ENCODE assay signal across 23 mouse cellular contexts in the genomic region with DNA sequence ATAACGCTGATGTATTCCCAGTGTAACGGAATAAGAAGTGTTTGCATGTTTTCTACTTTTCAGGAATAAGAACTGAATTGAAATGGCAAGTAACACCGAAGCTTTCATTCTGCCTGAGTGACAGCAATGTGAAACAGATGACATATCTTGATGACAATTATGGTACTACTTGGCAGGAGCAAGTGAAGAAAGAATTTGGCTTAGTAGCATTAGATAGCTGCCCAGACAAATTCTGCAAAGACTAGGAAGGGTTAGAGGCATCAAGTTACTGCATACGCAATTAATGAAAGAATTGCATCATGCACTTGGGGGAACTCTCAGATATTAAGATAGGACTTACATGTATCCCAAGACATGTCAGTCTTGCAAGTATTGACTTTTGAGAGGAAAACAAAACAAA. TPM values are rescaled to one million over a fixed set of nuclear protein-coding genes. Genes with fewer than 3 reads are reported as not detected.
DNase-seq lines count a peak whose midpoint lies in the region; ATAC-seq and TF ChIP-seq lines count a peak whose summit lies in the region.
"Had no signal": no experiment of that assay in that cellular context is flagged by ENCODE, and none has a peak within 500 bp of the region (broad histone marks: within the 10 kb centered on the region; RNA-seq: fewer than 3 reads in every experiment).

No protein-coding gene starts in this region.

- H3K4me1 ChIP-seq in lung, embryonic 15.5 days: 0 out of 2 replicates have a peak, but pooled peaks cover 3% of the 10 kb centered on the region
- H3K4me1 ChIP-seq in MEL (ENCODE audit: control insufficient read depth in 1 of 2, insufficient read depth in 2 of 2, low read length in 2 of 2): peaks cover 3 to 11% of the 10 kb centered on the region in 2 experiments; a peak in 3 of 4 replicates
- H3K4me1 ChIP-seq in embryonic fibroblast, embryonic 13.5 days (ENCODE audit: control insufficient read depth, insufficient read depth, low read length): no peaks in the 10 kb centered on the region
- H3K4me1 ChIP-seq: heart, embryonic 15.5 days; kidney, embryonic 15.5 days; limb, embryonic 10.5 days; midbrain, embryonic 15.5 days had no signal

- H3K9ac ChIP-seq in lung, embryonic 15.5 days: no peak overlapping the region
- no peak overlapping the region for H3K9ac ChIP-seq in MEL (ENCODE audit: control insufficient read depth, low read depth, low read length, poor library complexity, severe bottlenecking)
- H3K9ac ChIP-seq: heart, embryonic 15.5 days; kidney, embryonic 15.5 days; liver, postnatal 0 days; midbrain, embryonic 15.5 days had no signal

- peak; percentile 41 to 66 for TF ChIP-seq EP300 in MEL (IDR thresholded peaks at IDR 0.05; ENCODE audit: low read depth in 1 of 2, low read length in 2 of 2)

- no peak for TF ChIP-seq POLR2A in MEL (IDR thresholded peaks at IDR 0.05; ENCODE audit: control insufficient read depth in 1 of 2, insufficient read depth in 1 of 2, low read depth in 1 of 2, low read length in 2 of 2, poor library complexity in 1 of 2)
- TF ChIP-seq POLR2A in embryonic fibroblast, embryonic 13.5 days (IDR thresholded peaks at IDR 0.05; ENCODE audit: low read depth, low read length): no peak; the same call in 1 of the 2 replicates

- DNase-seq in lung, postnatal 4 days: no peak
- DNase-seq in MEL (ENCODE audit: low read depth, low spot score): peak; percentile 76
- no peak for DNase-seq in urinary bladder, postnatal 4 days (ENCODE audit: low spot score in 2 of 2)
- no peak for DNase-seq in adrenal gland, adult 2 months
- DNase-seq: adrenal gland, postnatal 36 days; cerebellum, adult 18-20 months; cerebellum, postnatal 36 days; gastrocnemius, postnatal 25 days; heart, adult 2 months; heart, postnatal 4 days; kidney, postnatal 4 days; layer of hippocampus, adult 9-11 months; liver, postnatal 0 days; right cerebral cortex, postnatal 25 days had no signal

- no peaks in the 10 kb centered on the region for H3K36me3 ChIP-seq in lung, embryonic 15.5 days
- H3K36me3 ChIP-seq in MEL (ENCODE audit: control insufficient read depth in 1 of 2, insufficient read depth in 2 of 2, low read length in 2 of 2): peaks cover 0 to 15% of the 10 kb centered on the region in 2 experiments; a peak in 2 of 4 replicates
- H3K36me3 ChIP-seq: heart, embryonic 15.5 days; kidney, embryonic 15.5 days; limb, embryonic 10.5 days; midbrain, embryonic 15.5 days had no signal

- WGBS in lung, embryonic 15.5 days: 64% methylated on average over 4 of the region's 4 CpGs

- no peak overlapping the region for H3K4me2 ChIP-seq in lung, embryonic 15.5 days
- H3K4me2 ChIP-seq: heart, embryonic 15.5 days; kidney, embryonic 15.5 days; midbrain, embryonic 15.5 days had no signal

- peak; percentile 55; the same call in 1 of the 2 replicates for ATAC-seq in lung, embryonic 15.5 days (ENCODE audit: borderline replicate concordance, extremely low read depth, low FRiP score, low TSS enrichment)
- no peak for ATAC-seq in CD4-positive, CD25-positive, alpha-beta regulatory T cell, adult 4 months
- ATAC-seq: hindbrain, embryonic 16.5 days; intestine, embryonic 16.5 days; liver, postnatal 0 days; midbrain, embryonic 15.5 days had no signal

- no peaks in the 10 kb centered on the region for H3K27me3 ChIP-seq in lung, embryonic 15.5 days
- H3K27me3 ChIP-seq in MEL (ENCODE audit: control insufficient read depth in 1 of 2, insufficient read depth in 2 of 2, low read length in 2 of 2): no peaks in the 10 kb centered on the region
- H3K27me3 ChIP-seq: heart, embryonic 15.5 days; kidney, embryonic 15.5 days; midbrain, embryonic 15.5 days had no signal

- H3K27ac ChIP-seq in lung, embryonic 15.5 days: no peak overlapping the region
- peak overlapping the region; percentile 67 for H3K27ac ChIP-seq in MEL (ENCODE audit: control insufficient read depth, low read depth, low read length)
- H3K27ac ChIP-seq in embryonic fibroblast, embryonic 13.5 days (ENCODE audit: insufficient read depth, low read length): peak overlapping the region; percentile 81
- H3K27ac ChIP-seq: heart, adult 2 months; heart, embryonic 15.5 days; kidney, embryonic 15.5 days; limb, embryonic 10.5 days; midbrain, embryonic 15.5 days had no signal

- no peak for TF ChIP-seq RAD21 in MEL (IDR thresholded peaks at IDR 0.05; ENCODE audit: low read depth, low read length)

- no peak overlapping the region for H3K4me3 ChIP-seq in lung, embryonic 15.5 days
- no peak overlapping the region for H3K4me3 ChIP-seq in MEL (ENCODE audit: control insufficient read depth in 1 of 2, insufficient read depth in 1 of 2, low read depth in 2 of 2, low read length in 2 of 2)
- H3K4me3 ChIP-seq in embryonic fibroblast, embryonic 13.5 days (ENCODE audit: insufficient read depth, low read length): no peak overlapping the region
- H3K4me3 ChIP-seq: heart, adult 2 months; heart, embryonic 15.5 days; kidney, embryonic 15.5 days; limb, embryonic 10.5 days; midbrain, embryonic 15.5 days had no signal

- no peaks in the 10 kb centered on the region for H3K79me2 ChIP-seq in MEL (ENCODE audit: control insufficient read depth, insufficient read depth, low read length, poor library complexity)

- no peak for TF ChIP-seq CTCF in MEL (IDR thresholded peaks at IDR 0.05 in 2 of 3, conservative IDR thresholded peaks at IDR 0.05 in 1 of 3; ENCODE audit: control insufficient read depth in 1 of 3, insufficient read depth in 1 of 3, low read depth in 2 of 3, low read length in 3 of 3, poor library complexity in 1 of 3, severe bottlenecking in 1 of 3)
- no peak for TF ChIP-seq CTCF in embryonic fibroblast, embryonic 13.5 days (IDR thresholded peaks at IDR 0.05; ENCODE audit: borderline replicate concordance, insufficient read depth, low read length)

- H3K9me3 ChIP-seq in lung, embryonic 15.5 days: no peaks in the 10 kb centered on the region
- H3K9me3 ChIP-seq in MEL (replicated peaks; ENCODE audit: insufficient read depth, low read length): no peaks in the 10 kb centered on the region
- H3K9me3 ChIP-seq: heart, embryonic 15.5 days; kidney, embryonic 15.5 days; limb, embryonic 10.5 days; midbrain, embryonic 15.5 days had no signal

TF ChIP-seq in MEL, 35 proteins besides CTCF, POLR2A, EP300 and RAD21 (continues in another document):
- TF ChIP-seq SMC3 (IDR thresholded peaks at IDR 0.05; ENCODE audit: low read depth, low read length) (no peak), RCOR1 (IDR thresholded peaks at IDR 0.05; ENCODE audit: low read depth, low read length) (no peak), ELF1 (IDR thresholded peaks at IDR 0.05; ENCODE audit: low read depth, low read length) (no peak), MAFK (IDR thresholded peaks at IDR 0.05; ENCODE audit: borderline replicate concordance, low read depth, low read length) (no peak), NELFE (IDR thresholded peaks at IDR 0.05; ENCODE audit: low read depth, low read length) (no peak), JUND (IDR thresholded peaks at IDR 0.05; ENCODE audit: low read depth, low read length) (no peak), MYB (IDR thresholded peaks at IDR 0.05; ENCODE audit: low read depth, low read length) (no peak), USF1 (IDR thresholded peaks at IDR 0.05; ENCODE audit: low read depth, low read length) (no peak), TBP (IDR thresholded peaks at IDR 0.05; ENCODE audit: low read depth, low read length) (no peak), CHD1 (IDR thresholded peaks at IDR 0.05; ENCODE audit: low read depth, low read length) (no peak), MXI1 (IDR thresholded peaks at IDR 0.05; ENCODE audit: low read depth, low read length) (0 out of 2 replicates have a peak, but pooled peaks have one; percentile 52), USF2 (IDR thresholded peaks at IDR 0.05; ENCODE audit: borderline replicate concordance in 1 of 2, insufficient read depth in 1 of 2, low read depth in 1 of 2, low read length in 2 of 2) (no peak), ZC3H11A (IDR thresholded peaks at IDR 0.05; ENCODE audit: low read depth, low read length) (no peak), ETS1 (IDR thresholded peaks at IDR 0.05; ENCODE audit: low read depth, low read length) (peak; percentile 81), E2F4 (IDR thresholded peaks at IDR 0.05; ENCODE audit: borderline replicate concordance, low read depth, low read length) (no peak), MYC (IDR thresholded peaks at IDR 0.05; ENCODE audit: low read depth, low read length) (0 out of 2 replicates have a peak, but pooled peaks have one; percentile 22), ZKSCAN1 (IDR thresholded peaks at IDR 0.05; ENCODE audit: low read depth, low read length) (no peak), MEF2A (IDR thresholded peaks at IDR 0.05; ENCODE audit: extremely low read depth, insufficient replicate concordance, low read depth, low read length, poor library complexity, severe bottlenecking) (no peak), KAT2A (conservative IDR thresholded peaks at IDR 0.05; ENCODE audit: low read depth, low read length) (peak; percentile 58), UBTF (IDR thresholded peaks at IDR 0.05; ENCODE audit: borderline replicate concordance, insufficient read depth, low read depth, low read length) (no peak), HCFC1 (IDR thresholded peaks at IDR 0.05; ENCODE audit: low read depth, low read length) (peak; percentile 47; the same call in 1 of the 2 replicates), MAZ (IDR thresholded peaks at IDR 0.05; ENCODE audit: low read depth, low read length) (no peak), ZMIZ1 (IDR thresholded peaks at IDR 0.05; ENCODE audit: low read depth, low read length) (no peak), TAL1 (IDR thresholded peaks at IDR 0.05; ENCODE audit: low read length) (no peak), TCF12 (IDR thresholded peaks at IDR 0.05; ENCODE audit: low read depth, low read length) (peak; percentile 49; the same call in 1 of the 2 replicates), POLR2AphosphoS5 (IDR thresholded peaks at IDR 0.05; ENCODE audit: borderline replicate concordance, low read depth, low read length) (no peak), NRF1 (IDR thresholded peaks at IDR 0.05; ENCODE audit: insufficient read depth, low read depth, low read length, poor library complexity, severe bottlenecking) (no peak), GATA1 (IDR thresholded peaks at IDR 0.05; ENCODE audit: low read depth, low read length) (no peak)

RNA-seq across cellular contexts. Expression of a gene that starts 18.1 kb away (rescaled TPM):
- 35.3 and 38.4 TPM in 2 replicates for polyA plus RNA-seq in lung, embryonic 15.5 days (2015; fragmentation: Nextera tagmentation; extraction: Ambion mirVana)
- 10.6 and 11.6 TPM in 2 replicates for total RNA-seq in MEL (2012; rRNA removed)
- polyA plus RNA-seq in MEL (2012; ENCODE audit: insufficient read depth in 1 of 2, insufficient read length in 2 of 2, low read depth in 1 of 2, low replicate concordance in 2 of 2, missing spikeins in 1 of 2): 10 to 100 TPM in 1 of 2 experiments, not detected in 1; 10.1 TPM
- 10.8 and 20.9 TPM in 2 replicates for polyA plus RNA-seq in embryonic fibroblast, embryonic 13.5 days (2011; ENCODE audit: insufficient read length, low read depth, missing spikeins)
- polyA plus RNA-seq in CD4-positive, CD25-positive, alpha-beta regulatory T cell, adult 4 months (2017; shearing (Covaris generic)): 10 to 100 TPM; 13.1 to 18.5 TPM
- total RNA-seq in adrenal gland, adult 2 months (2021): 10 to 100 TPM; 18.8 to 20.0 TPM
- polyA plus RNA-seq in adrenal gland, adult 2 months (2012; rRNA removed): 2.6 and 2.7 TPM in 2 replicates
